Mouse (Mus musculus): ENCODE measurements around the gene Rab5a. TPM values are rescaled to one million over a fixed set of nuclear protein-coding genes. Genes with fewer than 3 reads are reported as not detected.

Gene Rab5a
- polyA plus RNA-seq (2015; fragmentation: Nextera tagmentation; extraction: Ambion mirVana) = 104 and 110 TPM in 2 replicates

- H3K4me3 ChIP-seq = peak within 1 kb of the TSS; percentile 98
- peak; percentile 98 for ATAC-seq (replicated peaks)
- under 1% methylated on average over 81 of the region's 82 CpGs for WGBS
- H3K4me2 ChIP-seq = peak within 1 kb of the TSS; percentile 91
- no peaks in the 10 kb centered on the region for H3K27me3 ChIP-seq (replicated peaks)
- H3K9ac ChIP-seq = peak within 1 kb of the TSS; percentile 95
- H3K36me3 ChIP-seq (replicated peaks) = no peaks in the 10 kb centered on the region
- H3K9me3 ChIP-seq = no peaks in the 10 kb centered on the region
- peaks cover 34% of the 10 kb centered on the region for H3K4me1 ChIP-seq
- H3K27ac ChIP-seq = peak within 1 kb of the TSS; percentile 100
Observed at GRCm38 (mm10) chr17:53478858-53479603, at the start of gene Rab5a. Rab5a (plus strand) TSS chr17:53479234.

GRCm38 (mm10) chr17:53456152-53456551 is 22.9 kb upstream of the Rab5a start:
- Histone ChIP-seq H3K9ac (no peak overlapping the region), H3K4me2 (no peak overlapping the region), H3K27me3 (replicated peaks) (no peaks in the 10 kb centered on the region), H3K27ac (no peak overlapping the region), H3K9me3 (no peaks in the 10 kb centered on the region), H3K36me3 (replicated peaks) (no peaks in the 10 kb centered on the region), H3K4me1 (no peaks in the 10 kb centered on the region), H3K4me3 (no peak overlapping the region)
- ATAC-seq (replicated peaks) = no peak
- 89% methylated on average over 2 of the region's 2 CpGs for WGBS

GRCm38 (mm10) chr17:53456742-53457141 is 22.3 kb upstream of the Rab5a start:
- no peak for ATAC-seq (replicated peaks)
- Histone ChIP-seq H3K9me3 (no peaks in the 10 kb centered on the region), H3K4me1 (no peaks in the 10 kb centered on the region), H3K27me3 (replicated peaks) (no peaks in the 10 kb centered on the region), H3K27ac (no peak overlapping the region), H3K9ac (no peak overlapping the region), H3K4me3 (no peak overlapping the region), H3K4me2 (no peak overlapping the region), H3K36me3 (replicated peaks) (no peaks in the 10 kb centered on the region)
- WGBS = 89% methylated on average over 1 of the region's 1 CpGs

- ATAC-seq (replicated peaks) = peak; percentile 97
- Histone ChIP-seq H3K4me1 (peaks cover 9% of the 10 kb centered on the region), H3K36me3 (replicated peaks) (no peaks in the 10 kb centered on the region), H3K9ac (peak within 1 kb of the TSS; percentile 37; the same call in 1 of the 2 replicates), H3K9me3 (no peaks in the 10 kb centered on the region), H3K4me3 (peak within 1 kb of the TSS; percentile 39), H3K4me2 (peak within 1 kb of the TSS; percentile 60), H3K27ac (no peak within 1 kb of the TSS), H3K27me3 (replicated peaks) (no peaks in the 10 kb centered on the region)
- 17% methylated on average over 26 of the region's 26 CpGs for WGBS
Observed at GRCm38 (mm10) chr17:53462603-53463495, 16.2 kb upstream of the Rab5a start, which contains the start of gene Efhb. Efhb (minus strand) TSS chr17:53463321.

- H3K27me3 ChIP-seq (replicated peaks) = no peaks in the 10 kb centered on the region
- no peaks in the 10 kb centered on the region for H3K9me3 ChIP-seq
- WGBS = 14% methylated on average over 7 of the region's 9 CpGs
- peak; percentile 70 for ATAC-seq (replicated peaks)
- H3K27ac ChIP-seq = no peak overlapping the region
- peak overlapping the region; percentile 39 for H3K4me3 ChIP-seq
- H3K9ac ChIP-seq = peak overlapping the region; percentile 37; the same call in 1 of the 2 replicates
- no peaks in the 10 kb centered on the region for H3K36me3 ChIP-seq (replicated peaks)
- H3K4me1 ChIP-seq = peaks cover 9% of the 10 kb centered on the region
- peak overlapping the region; percentile 60 for H3K4me2 ChIP-seq
Observed at GRCm38 (mm10) chr17:53463496-53463840, 15.6 kb upstream of the Rab5a start.

- 54% methylated on average over 4 of the region's 4 CpGs for whole genome bisulfite sequencing
- no peaks in the 10 kb centered on the region for H3K27me3 ChIP-seq (replicated peaks)
- peaks cover 9% of the 10 kb centered on the region for H3K4me1 ChIP-seq
- H3K4me2 ChIP-seq = no peak overlapping the region
- no peak for ATAC-seq (replicated peaks)
- no peaks in the 10 kb centered on the region for H3K36me3 ChIP-seq (replicated peaks)
- no peak overlapping the region for H3K4me3 ChIP-seq
- H3K27ac ChIP-seq = no peak overlapping the region
- no peaks in the 10 kb centered on the region for H3K9me3 ChIP-seq
- no peak overlapping the region for H3K9ac ChIP-seq
Observed at GRCm38 (mm10) chr17:53465569-53465968, 13.5 kb upstream of the Rab5a start.

GRCm38 (mm10) chr17:53468697-53469096 is 10.3 kb upstream of the Rab5a start:
- no peak overlapping the region for H3K27ac ChIP-seq
- no peaks in the 10 kb centered on the region for H3K27me3 ChIP-seq (replicated peaks)
- ATAC-seq (replicated peaks) = no peak

GRCm38 (mm10) chr17:53478066-53478857 is 772 bp upstream of the Rab5a start:
- Histone ChIP-seq H3K4me1 (peaks cover 34% of the 10 kb centered on the region), H3K27ac (peak overlapping the region; percentile 100), H3K9me3 (no peaks in the 10 kb centered on the region), H3K4me2 (peak overlapping the region; percentile 75), H3K27me3 (replicated peaks) (no peaks in the 10 kb centered on the region), H3K4me3 (peak overlapping the region; percentile 98), H3K9ac (peak overlapping the region; percentile 89), H3K36me3 (replicated peaks) (no peaks in the 10 kb centered on the region)
- no peak; the same call in 1 of the 2 replicates for ATAC-seq (replicated peaks)
- WGBS = 8% methylated on average over 15 of the region's 15 CpGs

More at GRCm38 (mm10) chr17:53468697-53469096, 10.3 kb upstream of the Rab5a start:
- no peak overlapping the region for H3K4me3 ChIP-seq
- H3K4me2 ChIP-seq = no peak overlapping the region
- 0 out of 2 replicates have a peak, but pooled peaks cover 1% of the 10 kb centered on the region for H3K4me1 ChIP-seq
- H3K36me3 ChIP-seq (replicated peaks) = no peaks in the 10 kb centered on the region
- no peak overlapping the region for H3K9ac ChIP-seq
- no peaks in the 10 kb centered on the region for H3K9me3 ChIP-seq

- H3K27me3 ChIP-seq (replicated peaks) = no peaks in the 10 kb centered on the region
- peak overlapping the region; percentile 91 for H3K4me2 ChIP-seq
- peak; percentile 1; the same call in 1 of the 2 replicates for ATAC-seq (replicated peaks)
- peak overlapping the region; percentile 98 for H3K4me3 ChIP-seq
- peak overlapping the region; percentile 100 for H3K27ac ChIP-seq
- peaks cover 34% of the 10 kb centered on the region for H3K4me1 ChIP-seq
- peak overlapping the region; percentile 95 for H3K9ac ChIP-seq
- WGBS = under 1% methylated on average over 32 of the region's 33 CpGs
- no peaks in the 10 kb centered on the region for H3K9me3 ChIP-seq
- H3K36me3 ChIP-seq (replicated peaks) = 0 out of 2 replicates have a peak, but pooled peaks cover 6% of the 10 kb centered on the region
Observed at GRCm38 (mm10) chr17:53479604-53480041, 589 bp downstream of the Rab5a start.

- no peak overlapping the region for H3K27ac ChIP-seq
- 0 out of 2 replicates have a peak, but pooled peaks cover 6% of the 10 kb centered on the region for H3K36me3 ChIP-seq (replicated peaks)
- peak overlapping the region; percentile 98 for H3K4me3 ChIP-seq
- ATAC-seq (replicated peaks) = no peak
- peak overlapping the region; percentile 95 for H3K9ac ChIP-seq
- WGBS = 49% methylated on average over 7 of the region's 7 CpGs
- H3K4me1 ChIP-seq = peaks cover 34% of the 10 kb centered on the region
- H3K4me2 ChIP-seq = peak overlapping the region; percentile 91
- no peaks in the 10 kb centered on the region for H3K27me3 ChIP-seq (replicated peaks)
- H3K9me3 ChIP-seq = no peaks in the 10 kb centered on the region
Observed at GRCm38 (mm10) chr17:53480433-53480832, 1.4 kb downstream of the Rab5a start.

GRCm38 (mm10) chr17:53488291-53489006 is 9.4 kb downstream of the Rab5a start:
- Histone ChIP-seq H3K9me3 (no peaks in the 10 kb centered on the region), H3K27ac (no peak overlapping the region), H3K36me3 (replicated peaks) (peaks cover 18% of the 10 kb centered on the region), H3K4me1 (no peaks in the 10 kb centered on the region), H3K4me2 (no peak overlapping the region), H3K27me3 (replicated peaks) (no peaks in the 10 kb centered on the region), H3K9ac (no peak overlapping the region), H3K4me3 (no peak overlapping the region)
- WGBS = 98% methylated on average over 4 of the region's 4 CpGs
- ATAC-seq (replicated peaks) = no peak

All from midbrain, embryonic 15.5 days (tissue).